Mouse (Mus musculus): ENCODE results near the gene Rps26.

DNA sequence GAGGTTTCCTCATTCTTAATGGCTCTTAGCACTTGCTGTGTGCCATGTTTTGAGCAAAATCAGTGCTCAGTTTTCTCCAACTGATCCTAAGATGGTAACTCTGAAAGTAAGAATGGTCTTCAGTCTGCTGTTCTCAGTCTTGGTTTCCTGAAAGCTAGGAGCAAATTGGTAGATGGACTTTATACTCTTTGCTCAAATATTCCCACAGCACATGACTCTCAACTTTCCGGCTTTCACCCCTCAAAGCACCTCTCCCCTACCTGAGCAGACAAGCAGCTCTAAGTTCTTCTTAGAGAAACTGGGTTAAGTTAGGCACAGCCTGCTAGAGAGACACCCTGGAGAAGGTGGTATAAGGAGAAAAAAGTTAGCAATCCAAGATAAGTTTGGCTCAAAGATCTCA, 30.2 kb upstream of the Rps26 start:
- TF ChIP-seq MAX (IDR thresholded peaks at IDR 0.05; ENCODE audit: low read depth) (no peak), POLR2AphosphoS2 (IDR thresholded peaks at IDR 0.05; ENCODE audit: insufficient read length, low read depth) (no peak), POLR2A (IDR thresholded peaks at IDR 0.05; ENCODE audit: insufficient read length, low read depth) (no peak), USF1 (IDR thresholded peaks at IDR 0.05; ENCODE audit: low read depth) (no peak), TCF3 (IDR thresholded peaks at IDR 0.05; ENCODE audit: insufficient read length, low read depth) (no peak), MYOD1 (IDR thresholded peaks at IDR 0.05; ENCODE audit: control insufficient read depth in 1 of 3, insufficient read length in 2 of 3, low read depth in 2 of 3) (no peak), CEBPB (IDR thresholded peaks at IDR 0.05; ENCODE audit: insufficient read depth, poor library complexity, severe bottlenecking) (no peak), TCF12 (IDR thresholded peaks at IDR 0.05; ENCODE audit: insufficient read depth, poor library complexity, severe bottlenecking) (no peak), E2F4 (IDR thresholded peaks at IDR 0.05; ENCODE audit: insufficient read depth) (no peak)
